Mouse (Mus musculus) thymus, adult 18-20 months (tissue): ENCODE measurements at regions not wholly inside any gene's neighbourhood (a gene's known extent, or its start where the extent isn't known, plus 50 kb on each side); places are given as distances from the start of the nearest gene placed in this dataset.
A peak's percentile ranks its signal among the peaks of the same experiment; 100 is the strongest.
"Not testable (repeated sequence)": the region's sequence is repeated elsewhere in the genome, so short reads cannot be mapped to it uniquely, and the experiment has no call there.

Source experiments
- DNase-seq, 2 experiments: peaks; one replicate each; pipeline ENCODE4 v3.0.0; 2022; ENCODE audit warnings: mixed read lengths in 2 of 2

DNA sequence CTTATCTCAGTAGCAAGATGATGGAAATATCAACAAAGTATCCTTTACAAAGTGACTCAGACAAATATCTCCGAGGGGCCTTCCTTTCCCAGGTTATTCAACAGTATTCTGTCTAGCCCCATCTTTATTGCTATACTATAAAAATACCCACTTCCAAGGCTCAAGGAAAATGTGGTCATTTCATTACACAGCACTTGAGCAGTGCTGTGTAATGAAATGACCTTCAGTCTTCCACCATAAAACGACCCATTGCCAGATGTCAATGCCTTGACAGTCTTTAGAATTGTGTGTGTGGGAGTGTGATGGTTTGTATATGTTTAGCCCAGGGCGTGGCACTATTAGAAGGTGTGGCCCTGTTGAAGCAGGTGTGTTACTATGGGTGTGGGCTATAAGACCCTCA lies 124.3 kb upstream of the Teddm2 start:
- DNase-seq: no peak

- no peak for DNase-seq
Measured at GRCm38 (mm10) chr1:154027303-154027702, 127.3 kb upstream of the Teddm2 start.

DNA sequence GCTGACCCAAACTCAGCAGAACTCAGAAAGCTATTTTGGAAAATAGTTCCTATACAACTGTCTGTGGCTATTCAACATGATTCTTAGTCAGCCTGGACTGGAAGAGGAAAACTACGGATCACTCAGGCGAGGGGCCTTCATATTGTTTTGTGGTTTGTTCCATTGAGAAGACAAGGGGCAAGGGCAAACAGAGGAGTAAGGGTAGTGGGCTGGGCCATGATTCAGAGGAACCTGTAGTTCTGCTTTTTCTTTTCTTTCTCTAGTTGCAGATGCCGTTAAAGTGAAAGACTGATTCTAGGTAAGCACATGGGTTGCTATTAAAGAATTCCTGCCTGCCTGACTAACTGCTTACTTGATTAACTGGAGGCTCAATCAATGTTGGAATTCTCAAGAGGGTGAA lies 129.8 kb upstream of the Teddm2 start:
- DNase-seq: no peak

DNA sequence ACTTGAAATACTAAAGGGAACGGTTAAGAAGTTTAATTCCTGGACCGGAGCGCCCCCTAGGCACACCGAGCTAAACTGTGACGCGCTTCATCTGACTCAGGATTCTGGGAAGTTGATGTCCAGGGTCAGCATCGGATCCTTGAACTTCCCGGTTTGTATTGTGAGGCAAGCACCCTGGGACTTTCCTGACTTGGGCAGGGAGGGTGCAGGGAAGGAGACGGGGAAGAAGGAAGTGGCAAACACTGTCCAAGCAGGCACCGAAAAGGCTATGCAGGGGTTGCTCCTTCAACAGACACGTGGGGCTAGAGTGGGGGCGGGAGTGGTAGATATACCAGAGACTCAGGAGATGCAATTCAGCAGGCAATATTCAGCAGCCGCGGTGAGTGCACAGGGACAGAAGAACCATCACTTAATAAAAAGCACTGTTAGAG lies 132.7 kb upstream of the Teddm2 start:
- peak; percentile 3 to 6 for DNase-seq

- DNase-seq: peak in 1 of 2 experiments; percentile 11
Measured at GRCm38 (mm10) chr1:154033958-154034606, 134.1 kb upstream of the Teddm2 start.

GRCm38 (mm10) chr1:154036729-154037270 lies 136.8 kb upstream of the Teddm2 start:
- DNase-seq: no peak

DNA sequence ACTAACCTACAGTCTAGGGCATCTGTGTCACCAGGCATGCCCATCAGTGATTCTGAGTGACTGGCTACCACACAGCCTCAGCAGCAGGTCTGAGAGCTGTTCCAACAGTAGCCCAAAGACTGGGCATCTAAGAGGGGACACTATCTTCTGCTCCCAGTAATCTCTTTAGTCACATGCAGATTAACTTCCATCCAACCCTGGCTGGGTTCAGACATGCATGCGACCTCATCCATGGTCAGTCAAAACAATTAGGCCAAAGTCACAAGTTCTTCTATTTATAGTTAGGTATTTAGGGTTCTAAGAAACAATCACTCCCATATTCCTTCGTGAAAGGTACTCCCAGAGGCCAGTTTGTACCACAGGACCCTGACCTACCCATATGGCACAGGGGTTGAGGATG lies 138.2 kb upstream of the Teddm2 start:
- no peak for DNase-seq

DNA sequence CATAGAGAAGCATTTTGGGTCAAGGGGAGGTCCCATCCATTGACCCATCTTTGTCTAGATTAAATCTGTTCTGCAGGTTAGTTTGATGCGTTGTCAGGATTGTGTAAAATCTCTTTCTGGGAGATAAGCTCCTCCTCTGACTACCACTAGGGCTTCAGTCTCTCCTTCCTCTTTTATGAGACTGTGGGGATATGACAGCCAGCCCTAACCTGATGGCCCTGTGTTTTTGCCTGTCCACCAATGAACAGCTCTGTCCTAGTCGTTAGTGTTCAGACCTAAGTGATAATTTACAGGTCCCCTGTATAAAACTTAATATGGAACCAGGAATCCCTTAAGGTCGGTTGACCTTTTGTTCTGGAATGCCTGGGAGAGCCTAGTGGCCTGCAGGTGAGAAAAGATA lies 140.9 kb upstream of the Teddm2 start:
- DNase-seq: no peak

- DNase-seq: no peak
Measured at GRCm38 (mm10) chr1:154042956-154043355, 142.9 kb upstream of the Teddm2 start.

GRCm38 (mm10) chr1:154044712-154045111 lies 144.7 kb upstream of the Teddm2 start:
- DNase-seq: no peak

DNA sequence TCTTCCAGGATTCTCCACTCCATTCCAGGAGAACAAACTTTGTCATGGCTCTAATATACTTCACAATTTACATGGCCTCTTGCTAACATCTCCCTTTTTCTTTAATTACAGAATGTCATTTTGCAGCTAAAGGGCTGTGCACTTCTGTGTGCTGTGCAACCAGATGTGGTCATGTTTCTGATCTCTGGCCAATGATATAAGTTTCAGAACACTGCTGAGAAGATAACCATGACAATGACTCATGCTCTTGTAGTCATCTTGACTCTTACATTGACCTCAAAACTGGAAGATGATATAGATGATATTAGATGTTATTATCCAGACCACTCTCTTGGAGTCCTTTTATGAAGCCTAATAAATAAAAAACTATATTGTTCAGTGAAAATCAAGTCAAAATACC lies 145.9 kb upstream of the Teddm2 start:
- no peak for DNase-seq

DNA sequence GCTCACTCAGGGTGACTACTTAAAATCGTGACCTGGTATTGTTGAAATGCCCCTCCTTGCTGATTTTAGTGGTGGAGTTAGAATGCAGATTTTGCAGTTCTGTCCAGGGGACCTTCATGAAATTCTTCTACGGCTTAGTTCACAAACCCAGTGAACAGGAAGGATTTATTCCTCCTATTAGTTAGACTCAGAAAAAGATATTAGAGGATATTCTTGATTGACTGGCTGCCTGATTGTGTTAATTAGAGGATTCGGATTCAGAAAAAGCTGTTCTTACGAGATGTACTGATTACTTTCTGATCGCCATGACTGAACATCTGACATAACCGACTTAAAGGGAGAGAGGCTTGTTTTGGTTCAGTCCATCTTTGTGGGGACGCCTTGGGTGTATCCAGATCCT lies 147.3 kb upstream of the Zfp648 start:
- no peak for DNase-seq

DNA sequence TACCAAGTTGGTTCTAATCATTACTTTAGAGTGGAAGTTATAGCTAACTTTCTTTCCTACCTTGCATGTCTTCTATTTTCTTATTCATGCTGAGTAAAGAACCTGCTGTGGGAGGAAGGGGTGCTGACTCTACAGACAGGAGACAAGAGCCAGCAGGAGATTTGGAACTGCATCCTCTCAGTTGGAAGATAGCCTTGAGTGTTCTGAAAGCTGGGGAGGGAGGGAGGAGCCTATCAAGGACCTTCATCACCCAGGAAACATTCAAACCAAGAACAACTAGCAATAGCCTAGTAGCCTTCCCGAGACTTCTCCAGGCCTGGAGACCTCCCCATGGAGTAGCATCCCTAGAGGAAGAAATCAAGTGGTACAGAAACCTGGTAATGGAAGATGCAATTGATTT lies 146.1 kb upstream of the Zfp648 start:
- no peak for DNase-seq

DNA sequence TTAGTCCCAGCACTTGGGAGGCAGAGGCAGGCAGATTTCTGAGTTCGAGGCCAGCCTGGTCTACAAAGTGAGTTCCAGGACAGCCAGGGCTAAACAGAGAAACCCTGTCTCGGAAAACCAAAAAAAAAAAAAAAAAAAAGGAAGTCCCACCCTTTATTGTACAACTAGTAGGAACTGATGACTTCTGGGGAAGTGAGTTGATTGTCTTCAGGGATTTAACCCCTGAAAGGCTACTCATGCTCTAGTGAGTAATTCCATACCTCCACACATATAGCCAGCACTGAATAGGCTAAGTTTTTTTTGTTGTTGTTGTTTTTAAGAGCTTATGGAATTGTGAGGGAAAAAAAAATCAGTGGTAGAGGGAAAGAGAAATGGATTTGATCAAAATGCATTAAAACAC lies 139.6 kb upstream of the Zfp648 start:
- DNase-seq: not testable (repeated sequence)

- DNase-seq: no peak
Measured at GRCm38 (mm10) chr1:154061851-154062250, 139.1 kb upstream of the Zfp648 start.

DNA sequence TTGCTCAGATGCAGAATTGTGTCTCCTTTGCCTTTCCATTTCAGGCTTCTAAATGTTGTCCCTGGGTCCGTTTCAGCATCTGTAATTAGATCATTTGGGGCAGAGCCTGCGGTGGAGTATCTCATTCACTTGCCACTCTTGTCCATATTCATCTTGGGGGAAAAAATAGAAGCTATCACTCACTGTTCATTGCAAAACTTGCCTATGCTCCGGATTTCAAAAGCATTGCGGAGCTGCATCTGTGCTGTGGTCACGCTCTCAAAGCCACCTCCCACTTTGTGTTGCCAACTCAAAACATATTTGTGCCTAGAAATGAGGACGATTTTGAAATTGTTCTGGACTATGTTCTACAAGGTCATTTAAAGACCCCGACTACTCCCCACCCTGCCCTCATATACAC lies 138.3 kb upstream of the Zfp648 start:
- DNase-seq: no peak

- no peak for DNase-seq
Measured at GRCm38 (mm10) chr1:154064633-154065032, 136.4 kb upstream of the Zfp648 start.

DNA sequence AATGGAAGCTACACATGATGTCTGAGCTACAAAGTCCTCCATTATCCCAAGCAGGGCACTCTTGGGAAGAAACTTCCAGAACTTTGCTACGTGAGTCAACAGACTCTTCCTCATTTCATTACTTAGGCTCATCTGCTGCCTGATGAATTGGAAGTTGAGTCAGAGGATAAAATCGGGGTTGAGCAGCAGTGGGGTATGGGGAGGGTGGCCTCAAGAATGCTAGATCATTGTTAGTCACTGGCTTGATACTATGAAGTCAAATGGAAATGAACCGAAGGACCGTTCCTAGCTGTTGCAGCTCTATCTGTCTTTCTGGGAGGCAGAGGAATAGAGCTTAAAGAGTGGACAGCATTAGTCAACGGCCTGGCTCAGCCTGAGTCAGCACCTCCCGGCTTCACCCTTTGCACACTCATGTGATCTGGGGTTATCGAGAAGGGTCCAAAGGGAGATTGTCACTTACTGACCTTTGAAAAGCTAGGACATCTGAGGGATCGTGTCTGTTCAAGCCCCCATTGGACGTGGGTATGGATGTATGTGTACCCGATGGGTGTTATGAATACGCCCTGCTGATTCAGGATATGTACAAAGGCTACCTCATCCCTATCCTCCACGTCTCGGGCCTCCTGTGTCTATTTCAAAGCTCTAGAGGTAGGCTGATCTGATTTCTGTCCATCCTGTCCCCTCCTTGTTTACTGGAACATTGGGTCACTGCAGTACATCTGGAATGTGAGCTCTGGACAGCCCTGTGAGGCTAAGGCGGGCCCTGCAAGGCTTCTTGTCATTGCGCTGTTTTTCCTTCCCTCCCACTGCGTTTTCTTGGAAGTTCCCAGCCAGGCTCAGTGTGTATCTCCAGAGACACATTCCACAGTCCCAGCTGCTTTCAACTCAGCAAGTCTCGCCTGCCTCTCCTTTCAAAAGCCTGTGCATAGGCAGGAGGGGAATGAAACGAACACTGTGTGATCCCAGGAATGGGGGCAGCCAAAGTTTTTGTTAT lies 135.4 kb upstream of the Zfp648 start:
- no peak for DNase-seq

- no peak for DNase-seq
Measured at GRCm38 (mm10) chr1:154067856-154068255, 133.1 kb upstream of the Zfp648 start.

GRCm38 (mm10) chr1:154074270-154074669 lies 126.7 kb upstream of the Zfp648 start:
- no peak for DNase-seq

DNA sequence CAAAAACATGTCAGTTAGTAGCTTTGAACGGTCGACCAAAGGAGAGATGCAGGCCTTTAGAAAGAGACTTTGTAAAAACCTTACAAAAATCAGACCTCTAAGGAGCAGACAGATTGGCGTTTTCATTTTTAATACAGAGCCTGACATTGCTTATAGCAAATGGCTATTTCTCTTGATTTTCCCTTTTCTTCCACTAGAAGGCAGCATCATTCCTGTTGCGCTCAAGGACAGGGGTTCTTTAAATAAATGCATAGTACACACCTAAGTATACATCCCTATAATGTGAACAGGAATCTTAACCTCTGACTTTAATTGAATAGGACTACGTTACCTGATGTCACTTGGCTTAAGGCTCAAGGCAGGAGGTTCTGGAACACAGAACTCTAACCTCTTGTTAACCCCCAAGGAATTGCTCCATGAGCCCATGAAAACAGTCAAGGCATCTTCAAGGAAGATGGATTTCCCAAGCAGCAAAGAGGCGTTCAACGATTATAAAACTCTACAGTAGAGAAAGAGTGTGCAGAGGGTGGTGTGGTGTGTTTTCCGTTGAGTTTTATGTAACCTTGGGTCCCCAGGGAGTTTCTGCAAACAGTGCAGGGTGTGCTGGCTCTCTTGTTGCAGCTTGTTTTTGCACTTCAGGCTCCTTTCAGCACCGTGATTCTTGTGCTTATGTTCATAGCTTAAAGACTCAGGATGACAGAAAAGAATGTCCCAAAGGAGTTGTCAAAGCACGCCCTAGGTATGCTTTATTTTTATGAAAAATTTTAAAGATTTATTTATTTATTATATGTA lies 124.1 kb upstream of the Zfp648 start:
- no peak for DNase-seq

GRCm38 (mm10) chr1:154080505-154081380 lies 120.2 kb upstream of the Zfp648 start:
- no peak for DNase-seq
